Mouse (Mus musculus) erythroblast, embryonic 14.5 days (primary cell): ENCODE measurements around the gene Lcn6.

ENCODE experiments used
- GATA1 ChIP-seq: IDR thresholded peaks from 2 replicates; pipeline ENCODE4 v1.6.1; 2012; ENCODE audit warnings: low read length, inconsistent platforms, mixed read lengths
- TAL1 ChIP-seq: IDR thresholded peaks from 3 replicates; pipeline ENCODE4 v1.6.1; 2012; ENCODE audit warnings: low read length, inconsistent platforms, mixed read lengths

DNA sequence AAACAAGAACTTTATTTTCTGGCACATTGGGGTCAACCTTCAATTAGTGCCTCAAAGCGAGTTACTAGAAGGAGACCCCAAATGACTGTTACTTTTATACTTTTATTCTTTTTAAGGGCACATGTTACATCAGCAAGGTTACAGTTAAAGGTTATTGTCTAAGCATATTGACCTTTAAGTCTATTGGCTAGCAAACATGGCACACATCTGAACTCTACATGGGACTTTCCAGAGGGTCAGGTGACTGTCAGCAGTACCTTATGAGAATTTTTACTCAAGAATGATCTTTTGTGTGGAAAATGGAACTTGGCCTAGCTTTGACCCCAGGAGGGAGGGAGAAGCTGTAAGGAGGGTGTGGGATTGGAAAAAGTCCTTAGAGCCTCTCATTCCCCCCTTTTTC lies 10.1 kb upstream of the Lcn6 start:
- no peak for TF ChIP-seq TAL1
- no peak for TF ChIP-seq GATA1
